Mouse (Mus musculus) CD8-positive naive resting alpha-beta T cell, adult 2 months (primary cell): ENCODE results near the gene Gm47996.
"Not testable (repeated sequence)": the region's sequence is repeated elsewhere in the genome, so short reads cannot be mapped to it uniquely, and the experiment has no call there.

ENCODE experiments used
- DNase-seq, 2 experiments: peaks; one replicate each; pipeline ENCODE4 v3.0.0; 2022; ENCODE audit warnings: low read depth in 2 of 2, low spot score in 2 of 2

Gm47996 gene

DNA sequence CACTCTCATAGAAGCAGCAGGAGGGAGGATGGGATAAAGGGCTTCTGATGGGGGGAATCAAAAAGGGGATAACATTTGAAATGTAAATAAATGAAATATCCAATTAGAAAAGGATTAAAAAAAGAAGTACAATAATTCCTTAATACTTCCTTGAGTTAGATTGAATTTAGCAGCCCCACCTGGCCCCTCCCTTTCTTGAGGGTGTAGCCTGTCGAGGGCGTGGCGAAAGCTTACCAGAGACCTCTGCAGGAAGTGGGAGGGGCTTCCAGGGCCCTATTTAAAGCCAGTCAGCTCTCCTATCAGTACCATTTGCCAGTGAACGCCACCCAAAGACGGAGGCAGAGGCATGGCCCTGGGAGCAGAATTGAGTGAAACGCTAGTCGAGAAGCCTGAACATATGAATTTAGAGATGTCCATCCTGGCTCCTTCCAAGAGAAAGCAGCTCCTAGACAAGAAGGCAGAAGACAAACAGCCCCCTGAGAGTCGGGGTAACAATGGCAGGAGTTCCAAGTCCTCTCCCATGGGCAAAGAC, at the start of gene Gm47996:
Gm47996 (plus strand) TSS at position 308 of the 532 bp plus-strand sequence.
- DNase-seq: not testable (repeated sequence)

- DNase-seq: no peak
These were observed 43.9 kb upstream of the Gm47996 start for GRCm38 (mm10) chr1:151166031-151166430.

DNA sequence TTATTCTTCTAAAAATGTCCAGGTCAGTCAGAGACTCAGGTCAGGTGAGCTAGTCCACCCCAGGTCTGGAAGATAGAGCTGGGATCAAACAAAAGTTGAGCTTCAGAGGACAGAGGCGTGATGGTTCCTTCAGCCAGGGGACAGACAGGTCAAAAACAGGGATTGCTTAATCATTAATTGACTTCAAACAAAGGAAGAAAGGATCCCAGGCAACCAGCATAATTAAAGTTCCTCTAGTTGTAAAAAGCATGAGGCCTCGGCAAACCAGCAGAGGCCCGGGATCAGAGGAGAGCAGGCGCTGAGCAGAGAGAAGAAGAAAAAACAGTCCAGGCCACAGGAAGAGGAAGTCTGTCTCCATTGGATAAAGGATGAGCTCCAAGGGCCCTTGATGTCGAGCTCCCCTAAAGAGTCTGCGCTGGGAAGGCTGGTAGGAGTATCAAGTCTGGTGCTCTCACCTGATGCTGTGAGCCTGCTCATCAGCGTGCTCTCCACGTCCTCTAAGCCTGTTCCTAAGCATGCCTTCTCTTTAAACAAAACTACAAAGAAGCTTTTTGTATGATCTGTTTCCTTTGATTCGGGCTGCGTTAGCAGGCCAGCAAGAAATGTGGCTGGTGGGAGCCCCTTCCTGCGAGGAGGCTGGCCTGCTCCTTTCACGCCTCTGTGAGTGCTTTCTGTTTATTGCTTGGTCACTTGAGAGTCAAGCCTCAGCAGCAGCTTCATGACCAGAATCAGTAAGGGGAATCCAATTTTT, 42.5 kb upstream of the Gm47996 start:
- DNase-seq: peak in 1 of 2 experiments; percentile 2

DNA sequence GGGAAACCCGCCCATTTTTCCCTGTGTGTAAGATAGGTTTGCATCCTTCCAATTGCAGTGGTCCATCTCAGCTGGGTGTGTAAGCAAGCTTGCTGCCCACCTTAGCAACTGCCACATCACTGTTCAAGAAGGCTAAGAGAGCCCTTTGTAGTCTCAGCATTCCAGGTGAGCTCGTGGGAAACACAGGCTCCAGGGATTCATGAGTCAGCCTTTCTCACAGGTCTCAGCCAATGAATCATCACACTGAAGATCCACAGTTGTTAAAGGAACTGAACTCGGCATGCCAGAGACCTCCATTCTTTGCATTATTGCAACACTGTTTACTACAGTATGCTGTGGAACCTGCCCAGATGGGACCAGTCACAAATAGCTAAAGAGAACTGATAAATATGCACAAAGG, 41.3 kb upstream of the Gm47996 start:
- DNase-seq: no peak

DNA sequence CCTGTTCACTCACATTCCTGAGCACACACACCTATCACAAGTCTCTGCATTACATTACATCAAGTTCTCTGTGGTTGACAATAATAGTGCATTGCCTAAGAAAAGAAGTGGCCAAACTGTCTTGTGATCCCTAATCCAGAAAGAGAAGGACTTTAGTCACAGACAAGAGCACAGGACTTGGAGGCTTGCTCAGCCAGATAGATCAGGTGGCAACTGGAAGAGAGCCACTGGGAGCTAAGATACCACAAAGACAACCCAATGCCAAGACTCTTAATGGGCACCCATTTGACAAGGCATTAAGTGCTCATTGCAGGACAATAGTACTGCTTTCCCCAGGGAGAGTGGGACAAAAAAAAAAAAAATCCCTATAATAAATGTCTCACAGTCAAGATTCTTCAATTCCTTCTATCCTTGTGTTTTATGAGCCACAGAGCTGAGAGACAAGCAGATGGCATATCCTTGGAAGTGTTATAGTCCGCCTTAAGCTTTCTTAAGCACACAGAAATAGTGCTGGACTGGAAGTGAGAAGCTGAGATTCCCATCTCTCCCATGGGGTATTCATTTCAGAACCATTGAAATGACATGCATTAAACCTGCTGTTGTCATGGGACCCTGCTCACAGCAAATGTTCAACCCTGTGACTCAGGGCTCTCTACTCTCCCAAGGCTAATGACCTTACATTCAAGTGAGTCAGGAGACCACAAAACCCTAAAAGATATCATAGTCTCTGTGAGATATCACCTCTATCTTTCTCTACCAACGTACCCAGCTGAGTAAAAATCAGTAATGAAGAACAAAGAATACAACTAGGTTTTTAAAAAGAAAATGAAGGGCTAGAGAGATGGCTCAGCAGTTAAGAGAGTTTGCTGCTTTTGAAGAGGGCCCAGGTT, 38.1 kb upstream of the Gm47996 start:
- DNase-seq: no peak

- peak in 1 of 2 experiments; percentile 44 for DNase-seq
These were observed 32.6 kb upstream of the Gm47996 start for GRCm38 (mm10) chr1:151177030-151177936.

GRCm38 (mm10) chr1:151177937-151178271, 32.0 kb upstream of the Gm47996 start:
- peak in 1 of 2 experiments; percentile 49 for DNase-seq

DNA sequence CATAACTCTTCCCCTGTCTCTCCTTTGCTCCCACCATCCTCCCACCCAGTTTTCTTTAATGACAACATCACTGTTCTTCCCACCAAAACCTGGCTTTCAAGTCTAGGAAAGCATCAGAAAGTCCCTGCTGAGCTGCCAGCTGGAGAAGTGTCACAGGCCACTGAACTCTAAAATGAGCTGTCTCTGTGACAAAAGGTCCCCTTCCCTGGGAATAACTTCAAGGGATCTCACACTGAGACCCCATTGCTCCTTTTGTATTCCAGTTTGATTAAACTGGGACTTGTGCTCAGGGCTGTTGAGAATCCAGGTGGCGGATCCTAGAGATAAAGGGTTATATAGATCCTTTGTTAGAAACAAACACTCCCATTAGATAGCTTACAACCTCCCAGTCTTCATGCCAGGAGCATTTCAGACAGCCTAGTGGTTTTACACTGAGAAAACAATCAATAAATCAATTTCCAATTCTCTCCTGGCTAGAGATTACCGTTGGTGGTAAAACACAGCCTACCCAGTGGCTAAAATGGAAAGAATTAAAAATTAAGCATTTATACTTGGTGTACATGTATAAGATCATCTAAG, 31.3 kb upstream of the Gm47996 start:
- no peak for DNase-seq

DNA sequence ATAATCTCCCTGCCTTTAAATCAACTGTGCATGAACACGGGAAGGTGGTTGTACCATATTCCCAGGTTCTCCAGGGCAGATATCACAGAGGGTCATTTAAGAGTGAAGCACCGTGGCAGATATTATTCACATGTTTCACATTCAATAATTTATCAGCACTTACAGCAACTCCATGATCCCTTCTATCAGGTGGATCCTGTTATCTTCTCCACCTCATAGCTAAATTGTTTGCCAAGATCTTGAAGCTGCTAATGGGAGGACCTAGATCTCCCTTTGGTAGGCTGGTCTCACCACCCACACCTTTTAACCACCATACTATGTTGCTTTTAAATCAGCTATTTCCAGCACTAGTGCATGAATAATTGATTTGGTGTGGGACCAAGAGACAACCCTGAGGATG, 29.8 kb upstream of the Gm47996 start:
- no peak for DNase-seq

GRCm38 (mm10) chr1:151182266-151182665, 27.7 kb upstream of the Gm47996 start, which contains the start of gene Gm47985:
Gene Gm47985 (plus strand): TSS chr1:151182537.
- DNase-seq: not testable (repeated sequence)

DNA sequence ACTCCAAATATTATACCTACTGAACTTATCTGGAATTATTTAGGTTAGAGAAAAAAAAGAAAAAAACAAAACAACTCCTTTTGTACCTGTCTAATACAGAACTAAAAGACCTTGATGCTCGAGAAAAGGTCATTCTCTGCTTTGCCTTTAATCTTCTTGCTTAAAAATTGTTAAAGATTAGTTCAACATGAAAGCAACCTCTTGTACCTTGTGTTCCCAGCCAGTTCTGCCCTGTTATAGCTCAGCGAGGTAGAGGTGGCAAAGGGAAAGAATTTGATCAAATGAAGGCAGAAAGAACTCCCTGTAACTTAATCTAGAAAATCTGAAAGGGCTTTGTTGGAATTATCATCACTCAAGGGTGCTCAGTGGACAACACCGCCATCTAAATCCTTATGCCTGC, 23.7 kb upstream of the Gm47996 start:
- not testable (repeated sequence) for DNase-seq

DNA sequence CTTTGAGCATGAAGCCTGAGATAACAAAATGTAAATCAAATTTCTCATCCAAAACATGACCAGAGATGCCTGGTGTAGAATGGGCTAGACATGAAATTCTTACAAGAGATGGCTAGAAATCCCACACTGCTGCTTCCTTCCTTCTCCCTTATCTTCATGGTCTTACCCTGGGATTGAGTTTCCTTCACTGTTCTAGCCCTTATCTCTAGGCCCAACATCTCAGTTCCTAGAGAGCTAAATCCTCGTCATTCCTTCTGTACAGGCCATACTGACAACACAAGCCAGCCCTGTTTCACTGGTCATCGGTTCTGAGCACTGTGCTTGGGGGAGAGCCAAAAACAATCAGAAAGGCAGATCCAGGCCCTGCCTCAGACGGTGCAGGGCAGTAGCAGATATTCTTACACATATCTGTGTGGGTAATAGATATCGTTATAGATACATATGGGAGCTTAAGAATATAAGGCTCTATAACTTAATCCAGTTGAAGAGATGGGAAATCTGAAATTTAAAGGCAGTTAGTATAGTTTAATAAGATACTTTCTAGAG, 23.0 kb upstream of the Gm47996 start:
- DNase-seq: not testable (repeated sequence)

- DNase-seq: no peak
These were observed 21.5 kb upstream of the Gm47996 start for GRCm38 (mm10) chr1:151188469-151188868.

- not testable (repeated sequence) for DNase-seq
These were observed 17.9 kb upstream of the Gm47996 start, which contains the start of gene Gm8947 for GRCm38 (mm10) chr1:151192075-151192474. Gene Gm8947 (plus strand): TSS chr1:151192376.

- not testable (repeated sequence) for DNase-seq
These were observed 17.2 kb upstream of the Gm47996 start for GRCm38 (mm10) chr1:151192739-151193138.

DNA sequence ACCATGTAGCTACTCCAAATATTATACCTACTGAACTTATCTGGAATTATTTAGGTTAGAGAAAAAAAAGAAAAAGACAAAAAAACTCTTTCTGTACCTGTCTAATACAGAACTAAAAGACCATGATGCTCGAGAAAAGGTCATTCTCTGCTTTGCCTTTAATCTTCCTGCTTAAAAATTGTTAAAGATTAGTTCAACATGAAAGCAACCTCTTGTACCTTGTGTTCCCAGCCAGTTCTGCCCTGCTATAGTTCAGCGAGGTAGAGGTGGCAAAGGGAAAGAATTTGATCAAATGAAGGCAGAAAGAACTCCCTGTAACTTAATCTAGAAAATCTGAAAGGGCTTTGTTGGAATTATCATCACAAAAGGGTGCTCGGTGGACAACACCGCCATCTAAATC, 13.9 kb upstream of the Gm47996 start:
- DNase-seq: not testable (repeated sequence)

DNA sequence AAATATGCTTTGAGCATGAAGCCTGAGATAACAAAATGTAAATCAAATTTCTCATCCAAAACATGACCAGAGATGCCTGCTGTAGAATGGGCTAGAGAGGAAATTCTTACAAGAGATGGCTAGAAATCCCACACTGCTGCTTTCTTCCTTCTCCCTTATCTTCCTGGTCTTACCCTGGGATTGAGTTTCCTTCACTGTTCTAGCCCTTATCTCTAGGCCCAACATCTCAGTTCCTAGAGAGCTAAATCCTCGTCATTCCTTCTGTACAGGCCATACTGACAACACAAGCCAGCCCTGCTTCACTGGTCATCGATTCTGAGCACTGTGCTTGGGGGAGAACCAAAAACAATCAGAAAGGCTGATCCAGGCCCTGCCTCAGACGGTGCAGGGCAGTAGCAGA, 13.2 kb upstream of the Gm47996 start:
- not testable (repeated sequence) for DNase-seq

DNA sequence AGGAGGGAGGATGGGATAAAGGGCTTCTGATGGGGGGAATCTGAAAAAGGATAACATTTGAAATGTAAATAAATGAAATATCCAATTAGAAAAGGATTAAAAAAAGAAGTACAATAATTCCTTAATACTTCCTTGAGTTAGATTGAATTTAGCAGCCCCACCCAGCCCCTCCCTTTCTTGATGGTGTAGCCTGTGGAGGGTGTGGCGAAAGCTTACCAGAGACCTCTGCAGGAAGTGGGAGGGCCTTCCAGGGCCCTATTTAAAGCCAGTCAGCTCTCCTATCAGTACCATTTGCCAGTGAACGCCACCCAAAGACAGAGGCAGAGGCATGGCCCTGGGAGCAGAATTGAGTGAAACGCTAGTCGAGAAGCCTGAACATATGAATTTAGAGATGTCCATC, 11.8 kb upstream of the Gm47996 start, which contains the start of gene Gm47995:
Gm47995 (plus strand) TSS at position 329 of the 400 bp plus-strand sequence.
- DNase-seq: not testable (repeated sequence)

DNA sequence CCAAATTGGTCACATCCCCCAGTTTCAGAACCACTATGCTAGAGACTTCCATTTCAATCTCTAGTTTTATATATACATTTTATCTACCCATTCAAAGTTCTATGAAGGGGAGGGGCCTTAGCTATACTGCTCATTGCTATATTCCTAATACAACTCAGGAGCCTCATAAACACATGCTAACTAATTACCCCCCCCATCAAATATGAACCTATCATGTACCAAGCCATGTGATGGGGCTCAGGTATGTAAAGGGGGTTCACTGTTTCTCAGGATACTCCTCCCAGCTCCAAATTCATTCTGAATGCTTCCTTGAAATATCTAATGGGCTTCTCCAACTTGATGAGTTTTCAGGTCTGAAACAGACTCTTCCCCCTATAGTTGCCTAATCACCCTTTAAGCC, 9.3 kb upstream of the Gm47996 start:
- DNase-seq: not testable (repeated sequence)

DNA sequence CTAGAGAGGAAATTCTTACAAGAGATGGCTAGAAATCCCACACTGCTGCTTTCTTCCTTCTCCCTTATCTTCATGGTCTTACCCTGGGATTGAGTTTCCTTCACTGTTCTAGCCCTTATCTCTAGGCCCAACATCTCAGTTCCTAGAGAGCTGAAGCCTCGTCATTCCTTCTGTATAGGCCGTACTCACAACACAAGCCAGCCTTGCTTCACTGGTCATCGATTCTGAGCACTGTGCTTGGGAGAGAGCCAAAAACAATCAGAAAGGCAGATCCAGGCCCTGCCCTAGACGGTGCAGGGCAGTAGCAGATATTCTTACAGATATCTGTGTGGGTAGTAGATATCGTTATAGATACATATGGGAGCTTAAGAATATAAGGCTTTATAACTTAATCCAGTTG, 7.2 kb upstream of the Gm47996 start:
- DNase-seq: not testable (repeated sequence)
